Mouse (Mus musculus): ENCODE measurements around the gene Srcap. TPM values are rescaled to one million over a fixed set of nuclear protein-coding genes. Genes with fewer than 3 reads are reported as not detected.
"Not testable (repeated sequence)": the region's sequence is repeated elsewhere in the genome, so short reads cannot be mapped to it uniquely, and the experiment has no call there.

The Srcap gene
- polyA plus RNA-seq, 1 experiment: 106 TPM

DNA sequence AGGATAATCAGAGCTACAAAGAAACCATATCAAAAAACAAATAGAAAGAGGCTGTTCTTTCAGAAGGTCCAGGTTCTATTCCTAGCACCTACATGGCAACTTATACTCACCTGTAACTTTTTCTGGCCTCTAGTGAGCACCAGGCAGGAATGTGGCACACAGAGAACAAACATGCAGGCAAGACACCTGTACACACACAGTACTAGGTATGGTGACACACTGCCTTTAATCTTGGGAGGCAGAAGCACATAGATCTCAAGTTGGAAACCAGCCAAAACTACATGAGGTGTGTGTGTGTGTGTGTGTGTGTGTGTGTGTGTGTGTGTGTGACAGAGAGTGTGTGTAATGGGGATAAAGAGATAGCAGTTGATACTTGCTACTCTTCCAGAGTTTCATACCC lies 17.1 kb upstream of the Srcap start:
- Histone ChIP-seq H3K36me3 (ENCODE audit: control insufficient read depth, insufficient read depth, low read length, poor library complexity, severe bottlenecking) (peaks cover 13% of the 10 kb centered on the region), H3K9ac (ENCODE audit: low read depth, poor library complexity, severe bottlenecking) (no peak overlapping the region), H3K4me3 (ENCODE audit: low read depth, low read length) (no peak overlapping the region), H3K4me1 (ENCODE audit: control insufficient read depth, insufficient read depth, low read length) (no peaks in the 10 kb centered on the region), H3K27ac (ENCODE audit: insufficient read depth, low read length) (no peak overlapping the region), H3K27me3 (ENCODE audit: control insufficient read depth, insufficient read depth, low read length, poor library complexity, severe bottlenecking) (no peaks in the 10 kb centered on the region), H3K9me3 (replicated peaks; ENCODE audit: control insufficient read depth, insufficient read depth, low read length, poor library complexity, severe bottlenecking) (no peaks in the 10 kb centered on the region)
- TF ChIP-seq CTCF (IDR thresholded peaks at IDR 0.05; ENCODE audit: low read depth, low read length) (no peak), POLR2A (IDR thresholded peaks at IDR 0.05; ENCODE audit: insufficient read depth, low read length) (no peak), EP300 (IDR thresholded peaks at IDR 0.05; ENCODE audit: insufficient read depth, low read depth, low read length) (no peak)

DNA sequence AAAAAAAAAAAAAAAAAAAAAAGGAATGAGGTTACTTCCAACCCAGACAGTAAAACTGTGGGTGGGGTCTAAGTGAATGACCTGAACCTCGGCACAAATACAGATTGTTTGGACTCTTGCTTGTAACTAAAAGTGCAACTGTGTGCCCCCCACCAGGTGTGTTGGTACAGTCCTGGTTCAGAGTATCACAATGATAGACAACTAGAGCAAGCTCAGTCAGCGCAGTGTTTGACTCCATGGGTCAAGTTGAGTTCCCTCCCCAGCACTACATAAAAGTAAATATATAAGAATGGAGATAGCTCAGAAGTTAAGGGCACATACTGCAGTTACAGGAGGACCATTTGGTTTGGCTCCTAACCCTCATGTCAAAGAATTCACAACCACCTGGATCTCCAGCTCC lies 14.4 kb upstream of the Srcap start:
- TF ChIP-seq POLR2A (IDR thresholded peaks at IDR 0.05; ENCODE audit: insufficient read depth, low read length): no peak
- no peak for TF ChIP-seq EP300 (IDR thresholded peaks at IDR 0.05; ENCODE audit: insufficient read depth, low read depth, low read length)
- no peak for TF ChIP-seq CTCF (IDR thresholded peaks at IDR 0.05; ENCODE audit: low read depth, low read length)
- Histone ChIP-seq H3K4me1 (ENCODE audit: control insufficient read depth, insufficient read depth, low read length) (no peaks in the 10 kb centered on the region), H3K4me3 (ENCODE audit: low read depth, low read length) (no peak overlapping the region), H3K27me3 (ENCODE audit: control insufficient read depth, insufficient read depth, low read length, poor library complexity, severe bottlenecking) (no peaks in the 10 kb centered on the region), H3K27ac (ENCODE audit: insufficient read depth, low read length) (no peak overlapping the region), H3K36me3 (ENCODE audit: control insufficient read depth, insufficient read depth, low read length, poor library complexity, severe bottlenecking) (no peaks in the 10 kb centered on the region), H3K9ac (ENCODE audit: low read depth, poor library complexity, severe bottlenecking) (no peak overlapping the region), H3K9me3 (replicated peaks; ENCODE audit: control insufficient read depth, insufficient read depth, low read length, poor library complexity, severe bottlenecking) (no peaks in the 10 kb centered on the region)

DNA sequence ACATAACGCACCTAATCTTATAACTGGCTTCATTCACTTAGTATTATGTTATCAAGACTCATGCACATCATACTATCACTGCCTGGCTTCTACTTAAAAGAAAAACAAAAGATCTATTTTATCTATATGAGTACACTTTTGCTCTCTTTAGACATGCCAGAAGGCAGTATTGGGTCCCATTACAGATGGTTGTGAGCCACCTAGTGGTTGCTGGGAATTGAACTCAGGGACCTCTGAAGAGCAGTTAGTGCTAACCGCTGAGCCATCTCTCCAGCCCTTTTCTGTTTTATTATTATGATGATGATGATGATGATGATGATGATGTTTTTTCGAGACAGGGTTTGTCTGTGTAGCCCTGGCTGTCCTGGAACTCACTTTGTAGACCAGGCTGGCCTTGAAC lies 13.4 kb upstream of the Srcap start:
- Histone ChIP-seq H3K36me3 (ENCODE audit: control insufficient read depth, insufficient read depth, low read length, poor library complexity, severe bottlenecking) (no peaks in the 10 kb centered on the region), H3K27ac (ENCODE audit: insufficient read depth, low read length) (no peak overlapping the region), H3K27me3 (ENCODE audit: control insufficient read depth, insufficient read depth, low read length, poor library complexity, severe bottlenecking) (no peaks in the 10 kb centered on the region), H3K4me1 (ENCODE audit: control insufficient read depth, insufficient read depth, low read length) (no peaks in the 10 kb centered on the region), H3K9me3 (replicated peaks; ENCODE audit: control insufficient read depth, insufficient read depth, low read length, poor library complexity, severe bottlenecking) (no peaks in the 10 kb centered on the region), H3K4me3 (ENCODE audit: low read depth, low read length) (no peak overlapping the region), H3K9ac (ENCODE audit: low read depth, poor library complexity, severe bottlenecking) (no peak overlapping the region)
- peak; percentile 34 for TF ChIP-seq CTCF (IDR thresholded peaks at IDR 0.05; ENCODE audit: low read depth, low read length)
- no peak for TF ChIP-seq POLR2A (IDR thresholded peaks at IDR 0.05; ENCODE audit: insufficient read depth, low read length)
- no peak for TF ChIP-seq EP300 (IDR thresholded peaks at IDR 0.05; ENCODE audit: insufficient read depth, low read depth, low read length)

DNA sequence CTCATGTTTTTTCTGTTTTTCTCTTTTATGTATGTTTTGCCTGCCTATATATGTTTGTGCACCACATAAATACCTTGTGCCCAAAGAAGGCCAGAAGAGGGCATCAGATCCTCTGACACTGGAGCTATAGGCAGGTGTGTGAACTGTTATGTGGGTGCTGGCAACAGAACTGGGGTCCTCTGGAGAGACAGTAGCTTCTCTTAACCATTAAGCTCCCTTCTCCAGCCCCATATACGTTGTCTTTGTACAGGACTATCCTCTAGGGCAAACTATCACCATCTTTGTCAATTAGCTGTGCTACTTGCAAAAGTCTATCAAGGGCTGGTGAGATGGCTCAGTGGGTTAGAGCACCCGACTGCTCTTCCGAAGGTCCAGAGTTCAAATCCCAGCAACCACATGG lies 3.5 kb upstream of the Srcap start:
- Histone ChIP-seq H3K27ac (ENCODE audit: insufficient read depth, low read length) (no peak overlapping the region), H3K9me3 (replicated peaks; ENCODE audit: control insufficient read depth, insufficient read depth, low read length, poor library complexity, severe bottlenecking) (no peaks in the 10 kb centered on the region), H3K27me3 (ENCODE audit: control insufficient read depth, insufficient read depth, low read length, poor library complexity, severe bottlenecking) (no peaks in the 10 kb centered on the region), H3K4me3 (ENCODE audit: low read depth, low read length) (no peak overlapping the region), H3K36me3 (ENCODE audit: control insufficient read depth, insufficient read depth, low read length, poor library complexity, severe bottlenecking) (no peaks in the 10 kb centered on the region), H3K4me1 (ENCODE audit: control insufficient read depth, insufficient read depth, low read length) (no peaks in the 10 kb centered on the region), H3K9ac (ENCODE audit: low read depth, poor library complexity, severe bottlenecking) (no peak overlapping the region)
- TF ChIP-seq EP300 (IDR thresholded peaks at IDR 0.05; ENCODE audit: insufficient read depth, low read depth, low read length) (no peak), POLR2A (IDR thresholded peaks at IDR 0.05; ENCODE audit: insufficient read depth, low read length) (no peak), CTCF (IDR thresholded peaks at IDR 0.05; ENCODE audit: low read depth, low read length) (no peak)

DNA sequence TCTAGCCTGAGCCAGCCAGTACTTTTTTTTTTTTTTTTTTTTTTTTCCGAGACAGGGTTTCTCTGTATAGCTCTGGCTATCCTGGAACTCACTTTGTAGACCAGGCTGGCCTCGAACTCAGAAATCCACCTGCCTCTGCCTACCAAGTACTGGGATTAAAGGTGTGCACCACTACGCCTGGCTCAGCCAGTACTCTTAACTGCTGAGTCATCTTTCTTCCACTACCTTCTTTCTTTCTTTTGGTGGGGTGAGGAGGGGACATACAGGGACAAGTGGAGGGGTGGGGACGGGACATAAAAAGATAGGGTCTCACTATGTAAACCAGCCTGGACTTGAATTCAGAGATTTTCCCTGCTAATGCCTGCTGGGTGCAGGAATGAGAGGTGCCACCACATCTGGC lies 2.0 kb upstream of the Srcap start:
- H3K27me3 ChIP-seq (ENCODE audit: control insufficient read depth, insufficient read depth, low read length, poor library complexity, severe bottlenecking); H3K9ac ChIP-seq (ENCODE audit: low read depth, poor library complexity, severe bottlenecking); H3K9me3 ChIP-seq (replicated peaks; ENCODE audit: control insufficient read depth, insufficient read depth, low read length, poor library complexity, severe bottlenecking); H3K4me3 ChIP-seq (ENCODE audit: low read depth, low read length); H3K27ac ChIP-seq (ENCODE audit: insufficient read depth, low read length); H3K36me3 ChIP-seq (ENCODE audit: control insufficient read depth, insufficient read depth, low read length, poor library complexity, severe bottlenecking); H3K4me1 ChIP-seq (ENCODE audit: control insufficient read depth, insufficient read depth, low read length): not testable (repeated sequence)

DNA sequence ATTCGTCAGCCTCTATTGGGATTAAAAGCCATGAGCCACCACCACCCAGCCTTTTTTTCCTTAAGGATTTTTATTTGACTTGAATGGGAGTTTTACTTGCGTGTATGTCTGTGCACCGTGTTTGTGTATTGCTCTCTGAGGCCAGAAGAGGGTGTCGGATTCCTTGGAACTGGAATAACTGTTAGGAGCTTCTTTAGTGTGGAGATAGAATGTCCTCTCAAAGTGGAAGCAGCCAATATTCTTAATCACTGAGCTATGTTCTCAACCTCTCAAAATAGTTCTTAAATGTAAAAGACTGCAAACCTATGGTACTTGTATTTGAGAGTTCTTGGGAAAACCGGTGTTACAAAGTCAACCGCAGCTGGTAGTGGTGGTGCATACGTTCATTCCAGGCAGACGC lies 542 bp upstream of the Srcap start:
- Histone ChIP-seq H3K36me3 (ENCODE audit: control insufficient read depth, insufficient read depth, low read length, poor library complexity, severe bottlenecking) (peaks cover 6% of the 10 kb centered on the region), H3K9me3 (replicated peaks; ENCODE audit: control insufficient read depth, insufficient read depth, low read length, poor library complexity, severe bottlenecking) (no peaks in the 10 kb centered on the region), H3K4me1 (ENCODE audit: control insufficient read depth, insufficient read depth, low read length) (peaks cover 2% of the 10 kb centered on the region), H3K27me3 (ENCODE audit: control insufficient read depth, insufficient read depth, low read length, poor library complexity, severe bottlenecking) (no peaks in the 10 kb centered on the region), H3K9ac (ENCODE audit: low read depth, poor library complexity, severe bottlenecking) (peak overlapping the region; percentile 41), H3K4me3 (ENCODE audit: low read depth, low read length) (peak overlapping the region; percentile 65), H3K27ac (ENCODE audit: insufficient read depth, low read length) (peak overlapping the region; percentile 73)
- TF ChIP-seq CTCF (IDR thresholded peaks at IDR 0.05; ENCODE audit: low read depth, low read length) (no peak), EP300 (IDR thresholded peaks at IDR 0.05; ENCODE audit: insufficient read depth, low read depth, low read length) (no peak), POLR2A (IDR thresholded peaks at IDR 0.05; ENCODE audit: insufficient read depth, low read length) (no peak)
